Mouse (Mus musculus): ENCODE measurements around the gene Il16.

DNA sequence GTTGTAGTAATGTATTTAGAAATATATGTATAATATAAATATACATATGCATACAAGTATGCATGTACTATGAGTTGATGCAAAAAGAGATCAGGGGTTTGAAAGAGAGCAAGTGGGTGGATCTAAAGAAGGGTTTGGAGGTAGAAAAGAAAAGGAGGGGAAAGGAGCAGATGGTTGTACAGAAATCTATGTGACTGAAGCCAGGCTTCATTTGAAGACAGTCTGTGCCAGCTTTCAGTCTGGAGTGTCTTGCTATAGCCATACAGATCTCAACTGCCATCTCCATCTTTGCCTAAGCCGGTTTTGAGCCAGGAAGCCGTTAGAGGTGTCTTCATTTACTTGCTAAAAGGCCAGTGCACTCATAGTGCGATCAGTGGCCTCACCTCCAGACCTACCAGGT is 130.3 kb downstream of the Il16 start:
- TF ChIP-seq CTCF (IDR thresholded peaks at IDR 0.05; ENCODE audit: extremely low read depth, insufficient read depth, low read length) (no peak), POLR2A (IDR thresholded peaks at IDR 0.05; ENCODE audit: extremely low read depth, insufficient read depth, low read length) (no peak)

All from cortical plate, adult 2 months (tissue).